Mouse (Mus musculus) embryonic facial prominence, embryonic 12.5 days (tissue): ENCODE measurements around the gene Hcst. TPM values are rescaled to one million over a fixed set of nuclear protein-coding genes. Genes with fewer than 3 reads are reported as not detected.

ENCODE experiments used
- ATAC-seq: fragments of 200-750 bp; cut with Nextera tagmentation; 2 replicates; pipeline ENCODE4 v1.8.0; 2017; ENCODE audit not compliant: insufficient number of reproducible peaks, insufficient read depth, low FRiP score, low TSS enrichment
- H3K27ac ChIP-seq: fragments of 300-500 bp; sonication (generic); 2 replicates; pipeline ENCODE4 v1.5.1; 2016; ENCODE audit warnings: mild to moderate bottlenecking
- H3K27me3 ChIP-seq: fragments of 300-500 bp; sonication (generic); 2 replicates; pipeline ENCODE4 v1.6.1; 2016; ENCODE audit warnings: mild to moderate bottlenecking, moderate library complexity
- H3K36me3 ChIP-seq: fragments of 300-500 bp; sonication (generic); 2 replicates; pipeline ENCODE4 v1.6.1; 2016; ENCODE audit warnings: mild to moderate bottlenecking
- H3K4me1 ChIP-seq: fragments of 300-500 bp; sonication (generic); 2 replicates; pipeline ENCODE4 v1.6.1; 2016
- H3K4me2 ChIP-seq: fragments of 300-500 bp; sonication (generic); replicated peaks from 2 replicates; pipeline ENCODE4 v1.6.1; 2016; ENCODE audit warnings: mild to moderate bottlenecking, moderate library complexity
- H3K4me3 ChIP-seq: fragments of 300-500 bp; sonication (generic); 2 replicates; pipeline ENCODE4 v1.5.1; 2016; ENCODE audit warnings: mild to moderate bottlenecking
- H3K9ac ChIP-seq: fragments of 300-500 bp; sonication (generic); 2 replicates; pipeline ENCODE4 v1.6.1; 2016; ENCODE audit warnings: mild to moderate bottlenecking, moderate library complexity
- H3K9me3 ChIP-seq: fragments of 300-500 bp; sonication (generic); 2 replicates; pipeline ENCODE4 v1.6.1; 2016; ENCODE audit warnings: mild to moderate bottlenecking, moderate library complexity
- WGBS: fragments of 180-500 bp; shearing (Covaris S2); methylation state at CpG from one replicate; pipeline ENCODE4 v1.1.7; 2016; 5-methylcytosine and 5-hydroxymethylcytosine counted together
- polyA plus RNA-seq: library from polyadenylated mRNA; unstranded; fragments of >200 nt; fragmentation: Nextera tagmentation; extraction: Ambion mirVana; gene quantifications from 2 replicates; pipeline ENCODE4 v1.2.1, GENCODE M21; 2016

Gene Hcst
- polyA plus RNA-seq, 1 experiment from 2014 or later: 0.70 TPM

- Histone ChIP-seq H3K36me3 (no peaks in the 10 kb centered on the region), H3K4me1 (no peaks in the 10 kb centered on the region), H3K27ac (no peak overlapping the region), H3K27me3 (peaks cover 60% of the 10 kb centered on the region), H3K9ac (no peak overlapping the region), H3K4me2 (no peak overlapping the region), H3K9me3 (peaks cover 2% of the 10 kb centered on the region; the same call in 1 of the 2 replicates), H3K4me3 (no peak overlapping the region)
- WGBS: 63% methylated on average over 7 of the region's 7 CpGs
- no peak for ATAC-seq
Observed at GRCm38 (mm10) chr7:30450241-30450640, 30.6 kb upstream of the Hcst start.

GRCm38 (mm10) chr7:30444971-30445751 lies 25.5 kb upstream of the Hcst start, which contains the start of gene Aplp1:
Aplp1 (minus strand) TSS chr7:30445535.
- peaks cover 44% of the 10 kb centered on the region for H3K27me3 ChIP-seq
- H3K9ac ChIP-seq: peak within 1 kb of the TSS; percentile 77
- 0 out of 2 replicates have a peak, but pooled peaks cover 12% of the 10 kb centered on the region for H3K36me3 ChIP-seq
- H3K4me1 ChIP-seq: peaks cover 8% of the 10 kb centered on the region; the same call in 1 of the 2 replicates
- peak within 1 kb of the TSS; percentile 73 for H3K4me2 ChIP-seq
- peak within 1 kb of the TSS; percentile 78 for H3K4me3 ChIP-seq
- WGBS: 1% methylated on average over 71 of the region's 72 CpGs
- ATAC-seq: peak; percentile 58
- peak within 1 kb of the TSS; percentile 50 for H3K27ac ChIP-seq
- H3K9me3 ChIP-seq: peaks cover 2% of the 10 kb centered on the region; the same call in 1 of the 2 replicates

GRCm38 (mm10) chr7:30444154-30444970 lies 24.7 kb upstream of the Hcst start:
- peaks cover 2% of the 10 kb centered on the region; the same call in 1 of the 2 replicates for H3K9me3 ChIP-seq
- 0 out of 2 replicates have a peak, but pooled peaks cover 12% of the 10 kb centered on the region for H3K36me3 ChIP-seq
- under 1% methylated on average over 38 of the region's 38 CpGs for WGBS
- H3K27me3 ChIP-seq: peaks cover 45% of the 10 kb centered on the region
- peak overlapping the region; percentile 77 for H3K9ac ChIP-seq
- ATAC-seq: peak; percentile 17; the same call in 1 of the 2 replicates
- H3K27ac ChIP-seq: peak overlapping the region; percentile 50; the same call in 1 of the 2 replicates
- peak overlapping the region; percentile 73 for H3K4me2 ChIP-seq
- peaks cover 8% of the 10 kb centered on the region; the same call in 1 of the 2 replicates for H3K4me1 ChIP-seq
- H3K4me3 ChIP-seq: peak overlapping the region; percentile 78

DNA sequence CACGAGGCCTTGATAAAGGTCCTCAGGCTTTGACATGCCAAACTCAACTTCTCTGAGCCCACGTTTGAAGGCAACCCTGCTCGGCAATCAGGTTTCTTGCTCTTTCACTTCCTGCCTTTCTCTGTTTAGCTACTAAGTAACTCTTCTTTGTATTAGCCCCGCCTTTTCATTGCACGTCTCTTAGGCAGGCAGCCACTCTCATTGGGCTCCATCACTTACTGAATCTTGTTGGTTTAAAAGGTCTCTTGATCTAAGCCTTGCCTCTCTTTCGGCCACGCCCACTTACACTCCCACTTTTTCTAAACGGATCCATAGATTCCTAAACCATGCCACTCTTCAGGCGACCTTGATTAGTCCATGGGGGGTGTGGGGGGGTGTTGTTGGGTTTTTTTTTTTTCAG lies 24.0 kb upstream of the Hcst start:
- H3K4me2 ChIP-seq: peak overlapping the region; percentile 73
- H3K36me3 ChIP-seq: 0 out of 2 replicates have a peak, but pooled peaks cover 12% of the 10 kb centered on the region
- peaks cover 2% of the 10 kb centered on the region; the same call in 1 of the 2 replicates for H3K9me3 ChIP-seq
- H3K27me3 ChIP-seq: peaks cover 51% of the 10 kb centered on the region
- no peak overlapping the region for H3K27ac ChIP-seq
- 26% methylated on average over 9 of the region's 9 CpGs for WGBS
- no peak for ATAC-seq
- H3K9ac ChIP-seq: no peak overlapping the region
- peaks cover 8% of the 10 kb centered on the region; the same call in 1 of the 2 replicates for H3K4me1 ChIP-seq
- H3K4me3 ChIP-seq: peak overlapping the region; percentile 78; the same call in 1 of the 2 replicates

DNA sequence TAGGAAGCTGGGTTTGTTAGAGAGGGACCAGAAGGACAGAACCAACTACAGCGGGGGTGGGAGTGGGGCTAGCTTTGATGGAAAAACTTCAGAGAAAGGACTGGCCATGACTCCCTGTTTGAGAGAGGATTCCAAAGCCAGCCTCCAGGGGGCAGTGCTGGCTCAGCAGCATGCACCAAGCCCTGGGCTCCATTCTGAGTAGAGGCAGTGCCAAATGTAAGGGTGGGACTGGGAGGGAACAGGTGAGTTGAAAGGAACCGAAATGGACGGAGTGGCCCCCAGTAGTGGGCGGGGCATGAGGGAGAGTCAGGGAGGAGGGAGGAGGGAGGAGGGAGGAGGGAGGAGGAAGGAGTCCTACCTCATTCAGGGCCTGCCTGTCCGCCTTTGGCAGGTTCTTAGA lies 21.0 kb upstream of the Hcst start:
- peaks cover 56% of the 10 kb centered on the region for H3K27me3 ChIP-seq
- no peak overlapping the region for H3K4me3 ChIP-seq
- H3K36me3 ChIP-seq: peaks cover 15% of the 10 kb centered on the region; the same call in 1 of the 2 replicates
- H3K9ac ChIP-seq: no peak overlapping the region
- 49% methylated on average over 2 of the region's 5 CpGs for WGBS
- no peak overlapping the region for H3K4me2 ChIP-seq
- no peaks in the 10 kb centered on the region for H3K9me3 ChIP-seq
- no peak overlapping the region for H3K27ac ChIP-seq
- ATAC-seq: no peak
- H3K4me1 ChIP-seq: peaks cover 8% of the 10 kb centered on the region; the same call in 1 of the 2 replicates

DNA sequence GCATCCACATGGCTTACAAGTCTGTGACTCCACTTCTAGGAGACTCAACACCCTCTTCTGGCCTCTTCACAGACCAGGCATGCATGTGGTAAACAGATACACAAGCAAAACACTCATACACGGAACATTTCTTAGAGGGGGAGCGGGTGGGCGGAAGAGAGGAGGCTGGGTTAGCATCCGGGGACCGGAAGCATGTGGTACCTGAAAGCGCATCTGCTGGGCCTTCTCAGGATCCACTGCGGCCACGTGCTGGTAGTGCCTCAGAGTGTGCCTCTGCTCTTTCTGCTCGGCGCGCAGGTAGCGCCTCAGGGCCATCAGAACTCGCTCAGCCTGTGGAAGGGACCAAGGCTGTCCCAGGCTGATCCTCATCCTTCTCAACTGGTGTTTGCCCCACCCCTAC lies 20.1 kb upstream of the Hcst start:
- WGBS: 70% methylated on average over 13 of the region's 13 CpGs
- Histone ChIP-seq H3K9me3 (no peaks in the 10 kb centered on the region), H3K4me3 (no peak overlapping the region), H3K36me3 (peaks cover 20% of the 10 kb centered on the region; the same call in 1 of the 2 replicates), H3K9ac (no peak overlapping the region), H3K27ac (no peak overlapping the region), H3K4me1 (peaks cover 8% of the 10 kb centered on the region; the same call in 1 of the 2 replicates), H3K27me3 (peaks cover 58% of the 10 kb centered on the region), H3K4me2 (no peak overlapping the region)
- no peak for ATAC-seq

- no peaks in the 10 kb centered on the region for H3K4me1 ChIP-seq
- no peak overlapping the region for H3K9ac ChIP-seq
- no peaks in the 10 kb centered on the region for H3K9me3 ChIP-seq
- no peak for ATAC-seq
- H3K4me2 ChIP-seq: no peak overlapping the region
- WGBS: 16% methylated on average over 10 of the region's 10 CpGs
- no peak overlapping the region for H3K27ac ChIP-seq
- H3K27me3 ChIP-seq: peaks cover 32% of the 10 kb centered on the region
- H3K36me3 ChIP-seq: peaks cover 8% of the 10 kb centered on the region; the same call in 1 of the 2 replicates
- H3K4me3 ChIP-seq: no peak overlapping the region
Observed at GRCm38 (mm10) chr7:30436879-30437278, 17.2 kb upstream of the Hcst start.

DNA sequence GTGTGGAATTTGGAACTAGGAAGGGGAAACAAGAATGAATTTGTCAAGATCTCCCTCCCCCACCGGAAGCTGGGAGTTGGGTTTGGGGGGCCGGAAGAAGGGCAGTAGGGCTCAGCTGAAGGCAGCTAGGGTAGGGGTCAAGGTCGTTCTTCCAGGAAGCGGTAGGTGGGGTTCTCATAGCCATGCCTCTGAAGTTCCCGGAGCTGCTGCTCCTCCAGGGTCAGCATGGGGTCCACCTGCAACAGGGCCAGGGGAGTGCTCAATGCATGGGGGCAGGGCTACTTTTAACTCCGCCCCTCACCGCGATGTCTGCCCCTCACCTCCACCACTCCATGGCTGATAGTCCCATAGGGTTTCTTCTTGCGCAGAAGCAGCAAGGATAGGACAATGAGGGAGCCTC lies 15.5 kb upstream of the Hcst start:
- H3K4me1 ChIP-seq: no peaks in the 10 kb centered on the region
- H3K27ac ChIP-seq: no peak overlapping the region
- H3K9ac ChIP-seq: no peak overlapping the region
- H3K27me3 ChIP-seq: peaks cover 29% of the 10 kb centered on the region
- 46% methylated on average over 9 of the region's 9 CpGs for WGBS
- no peak for ATAC-seq
- H3K36me3 ChIP-seq: peaks cover 8% of the 10 kb centered on the region; the same call in 1 of the 2 replicates
- no peak overlapping the region for H3K4me2 ChIP-seq
- no peaks in the 10 kb centered on the region for H3K9me3 ChIP-seq
- H3K4me3 ChIP-seq: no peak overlapping the region

- H3K4me3 ChIP-seq: no peak overlapping the region
- WGBS: 70% methylated on average over 10 of the region's 10 CpGs
- H3K9me3 ChIP-seq: no peaks in the 10 kb centered on the region
- no peak overlapping the region for H3K27ac ChIP-seq
- no peak overlapping the region for H3K4me2 ChIP-seq
- no peak for ATAC-seq
- peaks cover 8% of the 10 kb centered on the region; the same call in 1 of the 2 replicates for H3K36me3 ChIP-seq
- H3K9ac ChIP-seq: no peak overlapping the region
- peaks cover 25% of the 10 kb centered on the region for H3K27me3 ChIP-seq
- no peaks in the 10 kb centered on the region for H3K4me1 ChIP-seq
Observed at GRCm38 (mm10) chr7:30434701-30435100, 15.0 kb upstream of the Hcst start.

GRCm38 (mm10) chr7:30434238-30434637 lies 14.6 kb upstream of the Hcst start:
- Histone ChIP-seq H3K27me3 (peaks cover 23% of the 10 kb centered on the region), H3K4me1 (no peaks in the 10 kb centered on the region), H3K9me3 (no peaks in the 10 kb centered on the region), H3K36me3 (peaks cover 8% of the 10 kb centered on the region; the same call in 1 of the 2 replicates), H3K4me3 (no peak overlapping the region), H3K9ac (no peak overlapping the region), H3K27ac (no peak overlapping the region), H3K4me2 (no peak overlapping the region)
- no peak for ATAC-seq
- 3% methylated on average over 10 of the region's 10 CpGs for WGBS

- no peak overlapping the region for H3K27ac ChIP-seq
- H3K9ac ChIP-seq: no peak overlapping the region
- H3K4me3 ChIP-seq: no peak overlapping the region
- H3K4me1 ChIP-seq: no peaks in the 10 kb centered on the region
- no peaks in the 10 kb centered on the region for H3K9me3 ChIP-seq
- H3K36me3 ChIP-seq: peaks cover 15% of the 10 kb centered on the region
- peaks cover 12% of the 10 kb centered on the region; the same call in 1 of the 2 replicates for H3K27me3 ChIP-seq
- no peak for ATAC-seq
- no peak overlapping the region for H3K4me2 ChIP-seq
- 17% methylated on average over 3 of the region's 3 CpGs for WGBS
Observed at GRCm38 (mm10) chr7:30431793-30432192, 12.1 kb upstream of the Hcst start.
